Mouse (Mus musculus): ENCODE results near the gene Cpne4. TPM values are rescaled to one million over a fixed set of nuclear protein-coding genes. Genes with fewer than 3 reads are reported as not detected.

The Cpne4 gene
- polyA plus RNA-seq, 1 experiment from 2014 or later = 0.51 TPM

DNA sequence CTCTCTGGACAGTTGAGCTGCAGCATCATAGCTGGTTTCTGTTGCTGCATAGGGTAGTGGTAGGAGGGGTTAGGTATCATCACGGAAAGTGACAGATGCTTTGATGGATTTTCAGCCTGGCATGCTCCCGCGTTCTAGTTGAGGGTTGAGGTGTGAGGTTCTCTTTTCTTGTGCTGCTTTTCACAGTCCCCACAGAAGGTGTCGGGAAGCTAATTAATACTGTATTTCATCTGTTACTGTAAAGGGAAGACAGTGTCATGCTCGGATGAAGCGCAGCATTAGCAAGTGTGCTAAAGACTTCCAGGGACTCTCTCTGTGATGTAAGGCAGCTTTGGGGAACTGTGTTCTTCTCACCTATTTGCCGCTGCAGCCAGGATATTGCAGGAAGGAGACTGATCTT is 80.7 kb downstream of the Cpne4 start:
- WGBS = 25% methylated on average over 7 of the region's 7 CpGs
- Histone ChIP-seq H3K4me2 (ENCODE audit: low read length) (no peak overlapping the region), H3K27ac (replicated peaks in 1 of 2; ENCODE audit: control insufficient read depth in 1 of 2, insufficient read depth in 1 of 2, low read depth in 2 of 2, low read length in 2 of 2) (no peak overlapping the region), H3K4me1 (ENCODE audit: control insufficient read depth in 2 of 2, insufficient read depth in 2 of 2, low read length in 2 of 2) (no peaks in the 10 kb centered on the region), H3K27me3 (ENCODE audit: control insufficient read depth, insufficient read depth, low read length) (peaks cover 3% of the 10 kb centered on the region; the same call in 1 of the 2 replicates), H3K9ac (ENCODE audit: low read length) (no peak overlapping the region), H3K36me3 (ENCODE audit: control insufficient read depth, insufficient read depth, low read length) (no peaks in the 10 kb centered on the region), H3K4me3 (ENCODE audit: control insufficient read depth in 1 of 2, insufficient read depth in 1 of 2, low read depth in 1 of 2, low read length in 2 of 2) (no peak overlapping the region), H3K9me3 (ENCODE audit: control insufficient read depth, low read length) (no peaks in the 10 kb centered on the region)
- ATAC-seq (ENCODE audit: insufficient number of reproducible peaks, insufficient read depth, low FRiP score, low read depth) = no peak

DNA sequence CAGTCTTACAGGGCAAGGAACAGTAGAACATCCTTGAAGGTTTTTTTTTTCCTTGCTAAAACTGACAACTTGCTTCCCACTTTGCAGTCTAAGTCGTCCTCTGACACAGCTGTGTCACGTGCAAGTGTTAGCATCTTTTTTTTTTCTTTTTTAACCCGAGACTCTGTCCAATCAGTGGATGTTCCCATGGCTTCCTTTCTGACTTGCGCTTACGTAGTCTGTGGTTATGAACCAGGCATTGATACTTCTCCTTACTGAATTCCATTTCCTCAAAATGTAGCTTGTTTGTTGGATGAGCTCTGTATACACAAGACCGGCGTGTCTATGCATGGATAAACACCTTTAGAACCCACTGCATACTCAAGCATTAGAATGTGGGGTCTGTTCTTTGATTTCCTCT is 82.2 kb downstream of the Cpne4 start:
- Histone ChIP-seq H3K4me3 (ENCODE audit: control insufficient read depth in 1 of 2, insufficient read depth in 1 of 2, low read depth in 1 of 2, low read length in 2 of 2) (no peak overlapping the region), H3K27me3 (ENCODE audit: control insufficient read depth, insufficient read depth, low read length) (peaks cover 3% of the 10 kb centered on the region; the same call in 1 of the 2 replicates), H3K9ac (ENCODE audit: low read length) (no peak overlapping the region), H3K36me3 (ENCODE audit: control insufficient read depth, insufficient read depth, low read length) (no peaks in the 10 kb centered on the region), H3K27ac (replicated peaks in 1 of 2; ENCODE audit: control insufficient read depth in 1 of 2, insufficient read depth in 1 of 2, low read depth in 2 of 2, low read length in 2 of 2) (no peak overlapping the region), H3K9me3 (ENCODE audit: control insufficient read depth, low read length) (no peaks in the 10 kb centered on the region), H3K4me2 (ENCODE audit: low read length) (no peak overlapping the region), H3K4me1 (ENCODE audit: control insufficient read depth in 2 of 2, insufficient read depth in 2 of 2, low read length in 2 of 2) (no peaks in the 10 kb centered on the region)
- no peak for ATAC-seq (ENCODE audit: insufficient number of reproducible peaks, insufficient read depth, low FRiP score, low read depth)
- 70% methylated on average over 7 of the region's 7 CpGs for WGBS

DNA sequence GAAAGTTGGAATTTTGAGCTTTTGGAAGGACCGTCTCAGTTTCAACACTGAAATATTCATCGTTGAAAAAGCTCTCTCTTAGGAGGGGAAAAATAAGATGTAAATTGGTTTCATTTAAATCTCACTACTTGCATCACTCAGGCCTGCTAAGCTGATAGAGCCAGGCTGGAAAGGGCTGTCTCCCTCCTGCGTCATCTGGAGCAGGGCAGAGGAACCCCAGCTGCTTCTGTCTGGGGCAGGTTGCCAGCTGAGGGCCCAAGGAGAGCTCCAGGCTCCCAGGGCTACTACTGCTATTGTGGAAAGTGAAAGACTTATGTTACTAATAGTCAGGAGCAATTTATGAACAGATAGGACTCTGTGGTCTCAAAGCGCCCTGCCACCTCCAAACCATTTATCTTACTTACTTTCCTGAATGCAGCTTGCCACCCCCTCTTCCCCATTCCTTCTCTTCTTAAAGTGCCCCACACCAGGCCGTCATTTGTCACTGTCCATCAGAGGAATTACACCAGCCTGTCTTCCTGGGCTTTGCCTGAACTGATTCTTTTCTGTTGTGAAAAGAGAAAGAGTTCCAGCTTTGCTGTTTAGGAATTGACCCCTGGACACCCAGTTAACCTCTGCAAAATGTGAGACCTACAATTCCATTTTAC is 99.4 kb downstream of the Cpne4 start:
- no peaks in the 10 kb centered on the region for H3K9me3 ChIP-seq (ENCODE audit: control insufficient read depth, low read length)
- WGBS = 54% methylated on average over 5 of the region's 5 CpGs
- H3K4me3 ChIP-seq (ENCODE audit: control insufficient read depth in 1 of 2, insufficient read depth in 1 of 2, low read depth in 1 of 2, low read length in 2 of 2) = no peak overlapping the region
- H3K27ac ChIP-seq (replicated peaks in 1 of 2; ENCODE audit: control insufficient read depth in 1 of 2, insufficient read depth in 1 of 2, low read depth in 2 of 2, low read length in 2 of 2) = no peak overlapping the region
- H3K9ac ChIP-seq (ENCODE audit: low read length) = no peak overlapping the region
- ATAC-seq (ENCODE audit: insufficient number of reproducible peaks, insufficient read depth, low FRiP score, low read depth) = no peak
- no peaks in the 10 kb centered on the region for H3K36me3 ChIP-seq (ENCODE audit: control insufficient read depth, insufficient read depth, low read length)
- H3K27me3 ChIP-seq (ENCODE audit: control insufficient read depth, insufficient read depth, low read length) = no peaks in the 10 kb centered on the region
- H3K4me2 ChIP-seq (ENCODE audit: low read length) = no peak overlapping the region
- H3K4me1 ChIP-seq (ENCODE audit: control insufficient read depth in 2 of 2, insufficient read depth in 2 of 2, low read length in 2 of 2) = no peaks in the 10 kb centered on the region

DNA sequence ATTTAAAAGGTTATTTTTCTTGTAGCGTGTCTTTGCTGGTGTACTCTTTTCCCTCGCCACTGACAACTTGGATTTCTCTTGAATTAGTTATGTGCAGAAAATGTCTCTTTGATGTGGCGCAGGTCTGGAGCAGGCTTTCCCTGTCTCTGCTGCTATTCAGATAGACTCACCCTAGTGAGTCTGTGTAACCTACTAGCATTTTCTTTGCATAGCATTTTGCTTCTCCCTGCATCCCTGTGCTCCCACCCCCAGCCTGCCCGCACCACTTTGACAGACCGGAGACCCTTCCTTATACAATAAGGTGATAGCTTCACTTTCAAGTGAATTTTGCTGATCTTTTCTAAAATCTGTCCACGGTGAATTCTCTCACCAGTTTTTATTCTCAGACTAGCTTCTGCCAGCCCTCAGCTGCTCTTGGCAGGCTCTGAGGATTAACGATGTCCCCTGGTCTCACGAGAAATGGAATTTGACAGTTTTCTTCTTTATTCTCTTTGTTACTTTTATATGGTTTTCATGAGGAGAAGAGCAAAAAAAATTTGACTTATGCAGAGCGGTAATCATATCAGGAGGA is 105.7 kb downstream of the Cpne4 start:
- Histone ChIP-seq H3K9me3 (ENCODE audit: control insufficient read depth, low read length) (no peaks in the 10 kb centered on the region), H3K4me3 (ENCODE audit: control insufficient read depth in 1 of 2, insufficient read depth in 1 of 2, low read depth in 1 of 2, low read length in 2 of 2) (no peak overlapping the region), H3K27ac (replicated peaks in 1 of 2; ENCODE audit: control insufficient read depth in 1 of 2, insufficient read depth in 1 of 2, low read depth in 2 of 2, low read length in 2 of 2) (no peak overlapping the region), H3K9ac (ENCODE audit: low read length) (no peak overlapping the region), H3K4me2 (ENCODE audit: low read length) (no peak overlapping the region), H3K4me1 (ENCODE audit: control insufficient read depth in 2 of 2, insufficient read depth in 2 of 2, low read length in 2 of 2) (no peaks in the 10 kb centered on the region), H3K27me3 (ENCODE audit: control insufficient read depth, insufficient read depth, low read length) (no peaks in the 10 kb centered on the region), H3K36me3 (ENCODE audit: control insufficient read depth, insufficient read depth, low read length) (no peaks in the 10 kb centered on the region)
- ATAC-seq (ENCODE audit: insufficient number of reproducible peaks, insufficient read depth, low FRiP score, low read depth) = no peak
- 72% methylated on average over 9 of the region's 9 CpGs for WGBS

DNA sequence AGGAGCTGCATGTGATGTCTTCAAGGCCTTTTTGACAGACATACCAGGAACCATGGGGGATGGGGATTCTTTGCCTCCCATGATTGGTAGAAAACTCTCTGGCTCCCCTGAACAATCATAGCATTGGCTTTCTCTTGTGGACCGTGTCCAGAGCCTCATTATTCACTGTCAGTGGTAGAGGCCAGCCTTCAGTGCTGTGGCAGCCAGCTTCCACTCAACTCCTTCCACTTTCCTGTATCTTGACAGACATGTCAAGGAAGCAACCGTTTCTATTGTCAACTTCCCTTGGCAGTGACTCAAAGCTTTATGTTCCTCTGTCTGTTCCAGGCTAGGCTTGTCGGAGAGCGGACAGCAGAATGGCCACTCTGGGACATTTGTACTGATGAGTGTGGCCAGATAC is 112.7 kb downstream of the Cpne4 start:
- no peak for ATAC-seq (ENCODE audit: insufficient number of reproducible peaks, insufficient read depth, low FRiP score, low read depth)
- Histone ChIP-seq H3K4me2 (ENCODE audit: low read length) (no peak overlapping the region), H3K4me1 (ENCODE audit: control insufficient read depth in 2 of 2, insufficient read depth in 2 of 2, low read length in 2 of 2) (no peaks in the 10 kb centered on the region), H3K27ac (replicated peaks in 1 of 2; ENCODE audit: control insufficient read depth in 1 of 2, insufficient read depth in 1 of 2, low read depth in 2 of 2, low read length in 2 of 2) (no peak overlapping the region), H3K27me3 (ENCODE audit: control insufficient read depth, insufficient read depth, low read length) (no peaks in the 10 kb centered on the region), H3K9ac (ENCODE audit: low read length) (no peak overlapping the region), H3K9me3 (ENCODE audit: control insufficient read depth, low read length) (no peaks in the 10 kb centered on the region), H3K36me3 (ENCODE audit: control insufficient read depth, insufficient read depth, low read length) (no peaks in the 10 kb centered on the region), H3K4me3 (ENCODE audit: control insufficient read depth in 1 of 2, insufficient read depth in 1 of 2, low read depth in 1 of 2, low read length in 2 of 2) (no peak overlapping the region)
- 43% methylated on average over 4 of the region's 4 CpGs for WGBS

DNA sequence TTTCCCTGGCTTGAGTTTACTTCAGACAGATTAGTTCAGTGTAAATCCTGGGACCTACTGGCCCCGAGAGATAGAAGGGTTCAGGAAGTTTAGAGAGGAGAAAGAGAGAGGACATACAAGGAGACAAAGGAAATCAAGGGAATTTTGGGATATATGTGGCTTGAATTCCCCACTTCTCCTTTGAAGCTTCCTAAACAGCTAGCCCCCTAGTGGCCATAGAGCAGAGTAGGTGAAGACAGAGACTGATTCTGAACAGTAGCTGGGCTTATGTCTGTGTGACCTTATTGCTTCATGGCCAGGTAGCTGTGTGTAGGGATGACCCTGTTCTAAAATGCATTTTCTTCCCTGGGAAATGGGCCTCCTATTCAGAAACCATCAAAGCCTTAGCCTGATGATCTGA is 129.6 kb downstream of the Cpne4 start:
- Histone ChIP-seq H3K9ac (ENCODE audit: low read length) (no peak overlapping the region), H3K9me3 (ENCODE audit: control insufficient read depth, low read length) (no peaks in the 10 kb centered on the region), H3K4me3 (ENCODE audit: control insufficient read depth in 1 of 2, insufficient read depth in 1 of 2, low read depth in 1 of 2, low read length in 2 of 2) (no peak overlapping the region), H3K4me2 (ENCODE audit: low read length) (no peak overlapping the region), H3K4me1 (ENCODE audit: control insufficient read depth in 2 of 2, insufficient read depth in 2 of 2, low read length in 2 of 2) (no peaks in the 10 kb centered on the region), H3K27ac (replicated peaks in 1 of 2; ENCODE audit: control insufficient read depth in 1 of 2, insufficient read depth in 1 of 2, low read depth in 2 of 2, low read length in 2 of 2) (no peak overlapping the region), H3K27me3 (ENCODE audit: control insufficient read depth, insufficient read depth, low read length) (no peaks in the 10 kb centered on the region), H3K36me3 (ENCODE audit: control insufficient read depth, insufficient read depth, low read length) (no peaks in the 10 kb centered on the region)
- ATAC-seq (ENCODE audit: insufficient number of reproducible peaks, insufficient read depth, low FRiP score, low read depth) = no peak
- WGBS = 16% methylated on average over 1 of the region's 1 CpGs

DNA sequence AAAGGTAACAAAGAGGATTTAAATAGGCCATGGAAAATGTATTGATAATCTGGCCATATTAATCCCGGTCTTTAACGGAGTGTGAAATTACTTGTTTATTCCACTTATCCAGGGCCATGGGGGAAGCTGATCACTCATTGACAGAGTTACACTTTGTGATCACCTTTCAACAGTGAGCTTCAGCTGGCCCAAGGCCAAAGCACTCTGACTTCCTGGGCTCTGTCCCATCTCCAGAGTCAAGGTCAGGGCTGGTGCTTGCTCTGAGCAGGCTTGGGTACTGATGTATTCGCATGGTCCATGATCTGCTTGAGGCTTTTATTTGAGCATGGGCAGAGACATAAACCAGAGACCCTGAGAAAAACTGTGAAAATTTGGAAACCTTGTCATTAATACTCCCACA is 131.5 kb downstream of the Cpne4 start:
- no peaks in the 10 kb centered on the region for H3K36me3 ChIP-seq (ENCODE audit: control insufficient read depth, insufficient read depth, low read length)
- no peak overlapping the region for H3K27ac ChIP-seq (replicated peaks in 1 of 2; ENCODE audit: control insufficient read depth in 1 of 2, insufficient read depth in 1 of 2, low read depth in 2 of 2, low read length in 2 of 2)
- H3K9me3 ChIP-seq (ENCODE audit: control insufficient read depth, low read length) = no peaks in the 10 kb centered on the region
- H3K27me3 ChIP-seq (ENCODE audit: control insufficient read depth, insufficient read depth, low read length) = no peaks in the 10 kb centered on the region
- H3K9ac ChIP-seq (ENCODE audit: low read length) = no peak overlapping the region
- H3K4me1 ChIP-seq (ENCODE audit: control insufficient read depth in 2 of 2, insufficient read depth in 2 of 2, low read length in 2 of 2) = no peaks in the 10 kb centered on the region
- H3K4me3 ChIP-seq (ENCODE audit: control insufficient read depth in 1 of 2, insufficient read depth in 1 of 2, low read depth in 1 of 2, low read length in 2 of 2) = no peak overlapping the region
- ATAC-seq (ENCODE audit: insufficient number of reproducible peaks, insufficient read depth, low FRiP score, low read depth) = no peak
- H3K4me2 ChIP-seq (ENCODE audit: low read length) = no peak overlapping the region
- WGBS = 89% methylated on average over 3 of the region's 3 CpGs

DNA sequence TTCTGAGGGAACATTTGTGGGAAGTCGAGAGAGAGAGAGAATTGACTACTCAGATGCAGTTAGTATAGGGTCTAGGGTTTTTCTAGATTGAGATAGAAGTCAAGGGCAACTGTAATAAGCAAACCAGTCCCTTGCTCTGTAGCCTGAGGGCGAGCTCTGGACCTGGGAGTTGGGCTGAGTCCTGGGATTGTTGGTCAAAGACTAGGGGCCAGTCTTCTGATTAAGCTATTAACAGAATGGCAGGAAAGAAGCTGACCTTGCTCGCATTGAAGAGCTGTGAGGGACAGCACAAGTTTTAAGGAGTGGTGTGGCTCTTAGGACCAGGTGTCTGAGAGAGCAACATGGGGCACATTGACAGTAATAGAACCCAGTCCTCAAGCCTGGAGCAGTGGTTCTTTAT is 140.0 kb downstream of the Cpne4 start:
- H3K9ac ChIP-seq (ENCODE audit: low read length) = no peak overlapping the region
- H3K27ac ChIP-seq (replicated peaks in 1 of 2; ENCODE audit: control insufficient read depth in 1 of 2, insufficient read depth in 1 of 2, low read depth in 2 of 2, low read length in 2 of 2) = no peak overlapping the region
- H3K36me3 ChIP-seq (ENCODE audit: control insufficient read depth, insufficient read depth, low read length) = no peaks in the 10 kb centered on the region
- H3K27me3 ChIP-seq (ENCODE audit: control insufficient read depth, insufficient read depth, low read length) = no peaks in the 10 kb centered on the region
- no peaks in the 10 kb centered on the region for H3K9me3 ChIP-seq (ENCODE audit: control insufficient read depth, low read length)
- no peak overlapping the region for H3K4me2 ChIP-seq (ENCODE audit: low read length)
- WGBS = 59% methylated on average over 3 of the region's 3 CpGs
- H3K4me3 ChIP-seq (ENCODE audit: control insufficient read depth in 1 of 2, insufficient read depth in 1 of 2, low read depth in 1 of 2, low read length in 2 of 2) = no peak overlapping the region
- no peaks in the 10 kb centered on the region for H3K4me1 ChIP-seq (ENCODE audit: control insufficient read depth in 2 of 2, insufficient read depth in 2 of 2, low read length in 2 of 2)
- no peak for ATAC-seq (ENCODE audit: insufficient number of reproducible peaks, insufficient read depth, low FRiP score, low read depth)
